Mouse (Mus musculus) myocyte (in vitro differentiated cells): ENCODE measurements around the gene Rptor. TPM values are rescaled to one million over a fixed set of nuclear protein-coding genes. Genes with fewer than 3 reads are reported as not detected.

Experiments
- H3K27me3 ChIP-seq: one replicate; pipeline ENCODE4 v1.6.1; 2011; ENCODE audit not compliant: control insufficient read depth, insufficient read depth, insufficient read length
- H3K36me3 ChIP-seq: one replicate; pipeline ENCODE4 v1.6.1; 2011; ENCODE audit not compliant: control insufficient read depth, insufficient read depth
- H3K4me2 ChIP-seq: one replicate; pipeline ENCODE4 v1.6.1; 2011; ENCODE audit warnings: low read depth, control low read depth
- H3K4me3 ChIP-seq: one replicate; pipeline ENCODE4 v1.5.1; 2011; ENCODE audit warnings: mild to moderate bottlenecking, control low read depth, moderate library complexity
- H3K79me2 ChIP-seq: one replicate; pipeline ENCODE4 v1.6.1; 2011; ENCODE audit not compliant: control insufficient read depth, insufficient read depth
- H3ac ChIP-seq: one replicate; pipeline ENCODE4 v1.6.1; 2011; ENCODE audit not compliant: control insufficient read depth, insufficient read length
- CEBPB ChIP-seq: IDR thresholded peaks from 2 replicates; pipeline ENCODE4 v1.6.1; 2011; ENCODE audit warnings: mild to moderate bottlenecking, moderate library complexity; ENCODE audit not compliant: poor library complexity, insufficient read depth, severe bottlenecking
- E2F4 ChIP-seq: IDR thresholded peaks from one replicate; pipeline ENCODE4 v1.6.1; 2011; ENCODE audit warnings: mild to moderate bottlenecking, control low read depth, moderate library complexity; ENCODE audit not compliant: insufficient read depth
- MAX ChIP-seq: IDR thresholded peaks from one replicate; pipeline ENCODE4 v1.6.1; 2011; ENCODE audit warnings: low read depth, mild to moderate bottlenecking, control low read depth
- MYOD1 ChIP-seq, 3 experiments: IDR thresholded peaks; one replicate each; pipeline ENCODE4 v1.6.1; 2011; ENCODE audit warnings: control low read depth in 2 of 3, low read depth in 2 of 3, mild to moderate bottlenecking in 2 of 3, moderate library complexity in 1 of 3; ENCODE audit not compliant: insufficient read length in 2 of 3, control insufficient read depth in 1 of 3
- MYOG ChIP-seq, 3 experiments: IDR thresholded peaks; one replicate each; pipeline ENCODE4 v1.6.1; 2011; ENCODE audit warnings: control low read depth in 2 of 3, low read depth in 2 of 3, mild to moderate bottlenecking in 2 of 3; ENCODE audit not compliant: insufficient read length in 2 of 3, control insufficient read depth in 1 of 3, insufficient read depth in 1 of 3
- POLR2A ChIP-seq: IDR thresholded peaks from one replicate; pipeline ENCODE4 v1.6.1; 2011; ENCODE audit warnings: low read depth, mild to moderate bottlenecking, control low read depth, moderate library complexity; ENCODE audit not compliant: insufficient read length
- POLR2AphosphoS2 ChIP-seq: IDR thresholded peaks from one replicate; pipeline ENCODE4 v1.6.1; 2011; ENCODE audit warnings: low read depth, control low read depth; ENCODE audit not compliant: insufficient read length
- REST ChIP-seq: IDR thresholded peaks from one replicate; pipeline ENCODE4 v1.6.1; 2011; ENCODE audit warnings: mild to moderate bottlenecking, control low read depth, moderate library complexity; ENCODE audit not compliant: insufficient read depth, insufficient read length
- SRF ChIP-seq: IDR thresholded peaks from one replicate; pipeline ENCODE4 v1.6.1; 2011; ENCODE audit warnings: low read depth; ENCODE audit not compliant: control insufficient read depth, insufficient read length
- TCF12 ChIP-seq: IDR thresholded peaks from one replicate; pipeline ENCODE4 v1.6.1; 2011; ENCODE audit warnings: mild to moderate bottlenecking, control low read depth; ENCODE audit not compliant: poor library complexity, insufficient read depth, severe bottlenecking
- TCF3 ChIP-seq: IDR thresholded peaks from one replicate; pipeline ENCODE4 v1.6.1; 2011; ENCODE audit warnings: low read depth, control low read depth; ENCODE audit not compliant: insufficient read length
- USF1 ChIP-seq: IDR thresholded peaks from one replicate; pipeline ENCODE4 v1.6.1; 2011; ENCODE audit warnings: low read depth, mild to moderate bottlenecking, control low read depth, moderate library complexity
- polyA plus RNA-seq: library from polyadenylated mRNA; unstranded; fragments of >200 nt; fragmentation: generic; extraction: Trizol; gene quantifications from one replicate; pipeline ENCODE4 v1.2.1, GENCODE M21; 2012; ENCODE audit warnings: missing spikeins

Gene Rptor
- polyA plus RNA-seq, 1 experiment, result 59.5 TPM

GRCm38 (mm10) chr11:119762911-119763310 is 160.2 kb downstream of the Rptor start:
- TF ChIP-seq E2F4 (no peak), POLR2A (no peak), TCF12 (no peak)
- no peak overlapping the region for H3K4me3 ChIP-seq
- peaks cover 4% of the 10 kb centered on the region for H3K36me3 ChIP-seq
- no peaks in the 10 kb centered on the region for H3K27me3 ChIP-seq
- no peak overlapping the region for H3ac ChIP-seq
- no peak overlapping the region for H3K4me2 ChIP-seq
- H3K79me2 ChIP-seq, result peaks cover 14% of the 10 kb centered on the region

GRCm38 (mm10) chr11:119766023-119766422 is 163.3 kb downstream of the Rptor start:
- H3K4me2 ChIP-seq, result no peak overlapping the region
- H3K79me2 ChIP-seq, result no peaks in the 10 kb centered on the region
- H3ac ChIP-seq, result no peak overlapping the region
- H3K4me3 ChIP-seq, result no peak overlapping the region
- TF ChIP-seq SRF (no peak), TCF3 (no peak), CEBPB (no peak), MYOG (IDR thresholded peaks at IDR 0.05; ENCODE audit: control insufficient read depth in 1 of 3, insufficient read depth in 1 of 3, insufficient read length in 2 of 3, low read depth in 2 of 3) (no peak), REST (no peak), POLR2A (no peak), MYOD1 (IDR thresholded peaks at IDR 0.05; ENCODE audit: control insufficient read depth in 1 of 3, insufficient read length in 2 of 3, low read depth in 2 of 3) (no peak), E2F4 (no peak), POLR2AphosphoS2 (no peak), MAX (no peak), USF1 (no peak), TCF12 (no peak)
- peaks cover 3% of the 10 kb centered on the region for H3K36me3 ChIP-seq
- no peaks in the 10 kb centered on the region for H3K27me3 ChIP-seq

GRCm38 (mm10) chr11:119766782-119767459 is 164.2 kb downstream of the Rptor start:
- Histone ChIP-seq H3K4me2 (no peak overlapping the region), H3K79me2 (no peaks in the 10 kb centered on the region), H3K36me3 (no peaks in the 10 kb centered on the region), H3K27me3 (no peaks in the 10 kb centered on the region), H3ac (no peak overlapping the region), H3K4me3 (no peak overlapping the region)
- no peak for TF ChIP-seq POLR2AphosphoS2
- TF ChIP-seq MYOD1 (IDR thresholded peaks at IDR 0.05; ENCODE audit: control insufficient read depth in 1 of 3, insufficient read length in 2 of 3, low read depth in 2 of 3), result no peak
- TF ChIP-seq REST, result no peak
- TF ChIP-seq TCF3, result no peak
- no peak for TF ChIP-seq TCF12
- no peak for TF ChIP-seq POLR2A
- TF ChIP-seq SRF, result no peak
- TF ChIP-seq E2F4, result no peak
- TF ChIP-seq MYOG (IDR thresholded peaks at IDR 0.05; ENCODE audit: control insufficient read depth in 1 of 3, insufficient read depth in 1 of 3, insufficient read length in 2 of 3, low read depth in 2 of 3), result no peak
- TF ChIP-seq CEBPB, result no peak
- TF ChIP-seq USF1, result no peak
- no peak for TF ChIP-seq MAX

- Histone ChIP-seq H3K36me3 (no peaks in the 10 kb centered on the region), H3K27me3 (no peaks in the 10 kb centered on the region), H3K79me2 (no peaks in the 10 kb centered on the region), H3K4me2 (no peak overlapping the region), H3K4me3 (no peak overlapping the region), H3ac (no peak overlapping the region)
- TF ChIP-seq MYOD1 (IDR thresholded peaks at IDR 0.05; ENCODE audit: control insufficient read depth in 1 of 3, insufficient read length in 2 of 3, low read depth in 2 of 3), result no peak
- no peak for TF ChIP-seq E2F4
Measured at GRCm38 (mm10) chr11:119767525-119767924, 164.8 kb downstream of the Rptor start.

- no peak overlapping the region for H3K4me2 ChIP-seq
- H3K36me3 ChIP-seq, result no peaks in the 10 kb centered on the region
- no peak for TF ChIP-seq TCF12
- TF ChIP-seq MYOD1 (IDR thresholded peaks at IDR 0.05; ENCODE audit: control insufficient read depth in 1 of 3, insufficient read length in 2 of 3, low read depth in 2 of 3), result no peak
- no peak for TF ChIP-seq TCF3
- no peak for TF ChIP-seq SRF
- TF ChIP-seq REST, result no peak
- TF ChIP-seq USF1, result no peak
- TF ChIP-seq POLR2AphosphoS2, result no peak
- no peak for TF ChIP-seq MYOG (IDR thresholded peaks at IDR 0.05; ENCODE audit: control insufficient read depth in 1 of 3, insufficient read depth in 1 of 3, insufficient read length in 2 of 3, low read depth in 2 of 3)
- TF ChIP-seq CEBPB, result no peak
- TF ChIP-seq E2F4, result no peak
- no peak for TF ChIP-seq MAX
- TF ChIP-seq POLR2A, result no peak
- no peak overlapping the region for H3K4me3 ChIP-seq
- no peaks in the 10 kb centered on the region for H3K27me3 ChIP-seq
- H3K79me2 ChIP-seq, result no peaks in the 10 kb centered on the region
- no peak overlapping the region for H3ac ChIP-seq
Measured at GRCm38 (mm10) chr11:119768511-119768910, 165.8 kb downstream of the Rptor start.
